ENCODE assay signal across 31 mouse cellular contexts in the genomic region with DNA sequence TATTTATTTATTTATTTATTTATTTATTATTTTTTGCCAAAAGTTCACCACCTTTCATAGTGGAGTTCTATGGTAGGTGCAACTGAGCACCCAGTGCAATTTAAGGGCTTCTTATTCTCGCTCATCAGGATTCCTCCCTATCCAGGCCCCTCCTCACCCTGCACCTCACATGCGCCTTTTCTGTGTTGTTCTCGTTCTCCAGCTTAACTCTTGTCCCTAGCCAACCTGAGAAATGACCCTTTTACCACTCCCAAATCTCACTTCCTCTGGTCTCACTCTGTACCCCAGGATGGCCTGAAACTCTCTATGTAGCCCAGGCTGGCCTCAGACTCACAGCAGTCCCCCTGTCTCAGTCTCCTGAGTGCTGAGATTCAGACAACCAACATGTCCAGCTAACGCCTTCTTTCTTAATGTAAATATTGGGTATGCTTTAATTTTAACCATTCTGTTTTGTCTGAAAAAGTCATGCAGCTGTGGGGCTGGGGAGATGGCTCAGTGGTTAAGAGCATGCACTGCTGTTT. TPM values are rescaled to one million over a fixed set of nuclear protein-coding genes. Genes with fewer than 3 reads are reported as not detected.
DNase-seq lines count a peak whose midpoint lies in the region; TF ChIP-seq lines count a peak whose summit lies in the region.
"Had no signal": no experiment of that assay in that cellular context is flagged by ENCODE, and none has a peak within 500 bp of the region (broad histone marks: within the 10 kb centered on the region; RNA-seq: fewer than 3 reads in every experiment).

No protein-coding gene starts in this region.

- H3K4me1 ChIP-seq in spleen, adult 2 months (ENCODE audit: control insufficient read depth, insufficient read depth, insufficient read length): peaks cover 34% of the 10 kb centered on the region; the same call in 1 of the 2 replicates
- H3K4me1 ChIP-seq in CH12.LX (ENCODE audit: control insufficient read depth in 1 of 2, insufficient read depth in 2 of 2): peaks cover 15 to 41% of the 10 kb centered on the region in 2 experiments
- H3K4me1 ChIP-seq: forebrain, embryonic 10.5 days; hindbrain, embryonic 10.5 days; hindbrain, embryonic 13.5 days had no signal

- no peak for TF ChIP-seq EP300 in CH12.LX (IDR thresholded peaks at IDR 0.05; ENCODE audit: low read length)

- peaks cover 5% of the 10 kb centered on the region; the same call in 1 of the 2 replicates for H3K79me2 ChIP-seq in CH12.LX (replicated peaks; ENCODE audit: control insufficient read depth, extremely low read depth, insufficient read depth, poor library complexity, severe bottlenecking)

- in situ Hi-C loops in CH12.LX (cut with MboI; ENCODE audit: low pct_ligation_motif_present, low pct_unique_long_range_greater_than_20kb, low sequenced_read_pairs): no loop called here

- 77% methylated on average over 4 of the region's 4 CpGs for WGBS in spleen, adult 2 months

- H3K4me2 ChIP-seq in CH12.LX (ENCODE audit: insufficient read depth, low read depth, poor library complexity, severe bottlenecking): peak overlapping the region; percentile 30; the same call in 1 of the 2 replicates
- H3K4me2 ChIP-seq: forebrain, embryonic 13.5 days; heart, embryonic 11.5 days; hindbrain, embryonic 13.5 days had no signal

- no peak overlapping the region for H3K4me3 ChIP-seq in spleen, adult 2 months (ENCODE audit: extremely low read depth, insufficient read depth, insufficient read length)
- peak overlapping the region in 2 of 3 experiments; percentile 24 to 45 for H3K4me3 ChIP-seq in CH12.LX (replicated peaks in 1 of 3; ENCODE audit: low read depth in 2 of 3, low read length in 2 of 3, poor library complexity in 1 of 3)
- H3K4me3 ChIP-seq: forebrain, embryonic 10.5 days; forebrain, embryonic 13.5 days; hindbrain, embryonic 10.5 days; hindbrain, embryonic 13.5 days had no signal

- DNase-seq in heart, adult 11 months: peak; percentile 48
- no peak for DNase-seq in heart, postnatal 4 days
- no peak for DNase-seq in spleen, adult 2 months (ENCODE audit: low read depth in 1 of 2, low spot score in 2 of 2)
- no peak for DNase-seq in spleen, postnatal 14 days (ENCODE audit: low spot score in 2 of 2)
- DNase-seq in CH12.LX (ENCODE audit: extremely low read depth): no peak
- DNase-seq in cerebellum, adult 9-10 months: no peak
- DNase-seq in cerebellum, postnatal 14 days: no peak
- DNase-seq: adrenal gland, adult 8-10 months; adrenal gland, postnatal 36 days; cerebellum, adult 11 months; cerebellum, adult 2 months; cerebellum, postnatal 10 days; gastrocnemius, postnatal 10 days; gastrocnemius, postnatal 36 days had no signal

- TF ChIP-seq POLR2A in spleen, adult 2 months (IDR thresholded peaks at IDR 0.05; ENCODE audit: low read depth, low read length): no peak
- TF ChIP-seq POLR2A in CH12.LX (IDR thresholded peaks at IDR 0.05; ENCODE audit: low read depth, low read length): no peak

- H3K36me3 ChIP-seq in spleen, adult 2 months (ENCODE audit: control insufficient read depth, insufficient read depth, low read length): peaks cover 2% of the 10 kb centered on the region; the same call in 1 of the 2 replicates
- peaks cover 0 to 5% of the 10 kb centered on the region in 2 experiments for H3K36me3 ChIP-seq in CH12.LX (replicated peaks in 1 of 2; ENCODE audit: control insufficient read depth in 1 of 2, insufficient read depth in 1 of 2, low read length in 1 of 2)
- H3K36me3 ChIP-seq: forebrain, embryonic 10.5 days; hindbrain, embryonic 10.5 days; hindbrain, embryonic 13.5 days had no signal

- dilution Hi-C loops in CH12.LX (cut with MboI; ENCODE audit: extremely low pct_ligation_motif_present, extremely low pct_unique_long_range_greater_than_20kb, low sequenced_read_pairs): no loop called here

- no peak overlapping the region; the same call in 1 of the 2 replicates for H3K9ac ChIP-seq in CH12.LX (ENCODE audit: insufficient read depth, low read depth)
- H3K9ac ChIP-seq: forebrain, embryonic 13.5 days; hindbrain, embryonic 13.5 days had no signal

- TF ChIP-seq RAD21 in CH12.LX (IDR thresholded peaks at IDR 0.05; ENCODE audit: low read depth, low read length): no peak

- no peaks in the 10 kb centered on the region for H3K27me3 ChIP-seq in spleen, adult 2 months (ENCODE audit: control insufficient read depth, insufficient read depth, low read length)
- no peaks in the 10 kb centered on the region for H3K27me3 ChIP-seq in CH12.LX (replicated peaks)
- H3K27me3 ChIP-seq: forebrain, embryonic 13.5 days; hindbrain, embryonic 13.5 days had no signal

- peak overlapping the region; percentile 88 for H3K27ac ChIP-seq in spleen, adult 2 months (ENCODE audit: insufficient read depth, low read length)
- peak overlapping the region; percentile 85 for H3K27ac ChIP-seq in CH12.LX (ENCODE audit: insufficient read depth, low read depth)
- H3K27ac ChIP-seq: forebrain, embryonic 10.5 days; forebrain, embryonic 13.5 days; hindbrain, embryonic 10.5 days; hindbrain, embryonic 13.5 days had no signal

- H3K9me3 ChIP-seq in CH12.LX (replicated peaks; ENCODE audit: low read length): peaks cover 3% of the 10 kb centered on the region
- H3K9me3 ChIP-seq: forebrain, embryonic 10.5 days; forebrain, embryonic 13.5 days; hindbrain, embryonic 10.5 days; hindbrain, embryonic 13.5 days had no signal

- no peak for TF ChIP-seq CTCF in spleen, adult 2 months (IDR thresholded peaks at IDR 0.05; ENCODE audit: extremely low read depth, insufficient read depth, insufficient read length, insufficient replicate concordance)
- TF ChIP-seq CTCF in CH12.LX (conservative IDR thresholded peaks at IDR 0.05 in 1 of 2, IDR thresholded peaks at IDR 0.05 in 1 of 2; ENCODE audit: low read depth in 2 of 2, low read length in 2 of 2): no peak

TF ChIP-seq in CH12.LX, 34 proteins besides CTCF, POLR2A, EP300 and RAD21:
- TF ChIP-seq UBTF (IDR thresholded peaks at IDR 0.05; ENCODE audit: low read depth, low read length) (no peak), ZNF384 (IDR thresholded peaks at IDR 0.05; ENCODE audit: low read depth, low read length) (no peak), ZMIZ1 (IDR thresholded peaks at IDR 0.05; ENCODE audit: low read depth, low read length) (no peak), NRF1 (IDR thresholded peaks at IDR 0.05; ENCODE audit: low read depth, low read length) (no peak)

RNA-seq across cellular contexts. Expression of a gene that starts 3.9 kb away (rescaled TPM):
- 1 to 10 TPM; 4.0 to 4.9 TPM for total RNA-seq in heart, postnatal 4 days (2021)
- polyA plus RNA-seq in spleen, adult 2 months (2012; rRNA removed): 1,025 and 1,109 TPM in 2 replicates
- total RNA-seq in CH12.LX (2012; rRNA removed) (574 and 629 TPM in 2 replicates), CH12.LX (2014; rRNA removed) (511 and 534 TPM in 2 replicates)
- polyA plus RNA-seq in CH12.LX (2012; ENCODE audit: insufficient read length, low read depth): 898 and 899 TPM in 2 replicates
- polyA plus RNA-seq: C2C12 had no signal

RNA-seq across cellular contexts. Expression of a gene that starts 14.1 kb away (rescaled TPM):
- total RNA-seq in heart, postnatal 4 days (2021): 1 to 10 TPM; 2.2 to 3.0 TPM
- polyA plus RNA-seq in spleen, adult 2 months (2012; rRNA removed): 1,846 and 1,869 TPM in 2 replicates
- total RNA-seq in CH12.LX (2012; rRNA removed) (385 and 450 TPM in 2 replicates), CH12.LX (2014; rRNA removed) (481 and 488 TPM in 2 replicates)
- 930 and 958 TPM in 2 replicates for polyA plus RNA-seq in CH12.LX (2012; ENCODE audit: insufficient read length, low read depth)
- polyA plus RNA-seq: C2C12; embryonic facial prominence, embryonic 11.5 days; forebrain, embryonic 16.5 days; heart, embryonic 11.5 days; hindbrain, embryonic 10.5 days had no signal

RNA-seq across cellular contexts. Expression of a gene that starts 23.7 kb away (rescaled TPM):
- total RNA-seq in heart, postnatal 4 days (2021): not detected
- polyA plus RNA-seq in spleen, adult 2 months (2012; rRNA removed): 11.4 and 13.5 TPM in 2 replicates
- total RNA-seq in CH12.LX (2012; rRNA removed) (5.8 and 6.8 TPM in 2 replicates), CH12.LX (2014; rRNA removed) (10.9 and 12.2 TPM in 2 replicates)
- polyA plus RNA-seq in CH12.LX (2012; ENCODE audit: insufficient read length, low read depth): 10.2 and 11.4 TPM in 2 replicates
- total RNA-seq: adrenal gland, adult 8-10 months; adrenal gland, postnatal 36 days; ES-E14; gastrocnemius, adult 18-20 months; gastrocnemius, postnatal 10 days; gastrocnemius, postnatal 36 days; granulocyte monocyte progenitor cell, adult 5-6 weeks; heart, adult 8-10 months; heart, postnatal 25 days had no signal
- polyA plus RNA-seq: C2C12; embryonic facial prominence, embryonic 11.5 days; embryonic facial prominence, embryonic 14.5 days; forebrain, embryonic 10.5 days; forebrain, embryonic 13.5 days; forebrain, embryonic 16.5 days; heart, embryonic 11.5 days; heart, embryonic 14.5 days; heart, postnatal 0 days; hindbrain, embryonic 10.5 days had no signal

RNA-seq across cellular contexts. Expression of a gene that starts 44.2 kb away (rescaled TPM):
- 1 to 10 TPM; 2.4 to 3.1 TPM for total RNA-seq in heart, postnatal 4 days (2021)
- 5,504 and 8,483 TPM in 2 replicates for polyA plus RNA-seq in spleen, adult 2 months (2012; rRNA removed)
- total RNA-seq in CH12.LX (2012; rRNA removed) (114 and 158 TPM in 2 replicates), CH12.LX (2014; rRNA removed) (105 and 119 TPM in 2 replicates)
- polyA plus RNA-seq in CH12.LX (2012; ENCODE audit: insufficient read length, low read depth): 634 and 699 TPM in 2 replicates
- polyA plus RNA-seq: C2C12 had no signal

RNA-seq across cellular contexts. Expression of a gene that starts 52.9 kb away (rescaled TPM):
- total RNA-seq in heart, postnatal 4 days (2021): under 1 TPM; 0.09 to 0.31 TPM
- polyA plus RNA-seq in spleen, adult 2 months (2012; rRNA removed): 4.1 and 4.4 TPM in 2 replicates
- total RNA-seq in CH12.LX (2012; rRNA removed): 1.1 and 1.2 TPM in 2 replicates
- total RNA-seq in CH12.LX (2014; rRNA removed): 1.9 and 2.0 TPM in 2 replicates
- polyA plus RNA-seq in CH12.LX (2012; ENCODE audit: insufficient read length, low read depth): 4.8 and 5.6 TPM in 2 replicates
- total RNA-seq: ES-E14; granulocyte monocyte progenitor cell, adult 5-6 weeks had no signal
- polyA plus RNA-seq: C2C12; cerebellum, adult 2 months; embryonic facial prominence, embryonic 14.5 days; forebrain, embryonic 10.5 days; forebrain, embryonic 13.5 days; forebrain, embryonic 16.5 days; heart, embryonic 11.5 days; heart, embryonic 14.5 days; heart, postnatal 0 days; hindbrain, embryonic 10.5 days; hindbrain, embryonic 13.5 days; hindbrain, embryonic 16.5 days had no signal

Comparison
In these comparisons a context has a peak if more than half of its experiments do, and no peak if none do; other contexts are left out.
1. RNA of a gene that starts 3.9 kb away (total RNA-seq): 511 to 629 TPM in CH12.LX; 4.0 to 4.9 TPM in heart, postnatal 4 days; every median in the first group is over 10 times any median in the second.
2. RNA of a gene that starts 14.1 kb away (total RNA-seq): 385 to 488 TPM in CH12.LX; 2.2 to 3.0 TPM in heart, postnatal 4 days; every median in the first group is over 10 times any median in the second.
3. RNA of a gene that starts 23.7 kb away (total RNA-seq): 5.8 to 12.2 TPM in CH12.LX; not detected in heart, postnatal 4 days; every median in the first group is over 4 times any median in the second.